11 mouse cellular contexts compared by ENCODE assay signal in genomic region chr10:53461070-53461781, GRCm38 (mm10).
A peak's percentile ranks its signal among the peaks of the same experiment; 100 is the strongest.
DNase-seq lines count a peak whose midpoint lies in the region; ATAC-seq and TF ChIP-seq lines count a peak whose summit lies in the region.
"Had no signal": no experiment of that assay in that cellular context is flagged by ENCODE, and none has a peak within 500 bp of the region (broad histone marks: within the 10 kb centered on the region; RNA-seq: fewer than 3 reads in every experiment).

No protein-coding gene starts in this region.

- intact Hi-C loops in gastrocnemius, postnatal 14 days (cut with DNase I; ENCODE audit: low total_unique reads), result no loop called here

- H3K9me3 ChIP-seq in heart, postnatal 0 days (replicated peaks; ENCODE audit: control insufficient read depth, low read length), result no peaks in the 10 kb centered on the region
- no peaks in the 10 kb centered on the region for H3K9me3 ChIP-seq in heart, embryonic 11.5 days (replicated peaks; ENCODE audit: control insufficient read depth, low read length)
- no peaks in the 10 kb centered on the region for H3K9me3 ChIP-seq in liver, postnatal 0 days (ENCODE audit: low read length)
- H3K9me3 ChIP-seq: forebrain, embryonic 13.5 days; limb, embryonic 13.5 days had no signal

- TF ChIP-seq CTCF in heart, postnatal 0 days (IDR thresholded peaks at IDR 0.05; ENCODE audit: low read depth), result peak; percentile 57
- peak; percentile 62 for TF ChIP-seq CTCF in liver, postnatal 0 days (IDR thresholded peaks at IDR 0.05; ENCODE audit: low read depth)

- no peaks in the 10 kb centered on the region for H3K36me3 ChIP-seq in heart, postnatal 0 days (replicated peaks; ENCODE audit: control insufficient read depth, insufficient read depth, low read length)
- no peaks in the 10 kb centered on the region for H3K36me3 ChIP-seq in heart, embryonic 11.5 days (ENCODE audit: control insufficient read depth, insufficient read depth, low read length)
- no peaks in the 10 kb centered on the region for H3K36me3 ChIP-seq in liver, postnatal 0 days (replicated peaks; ENCODE audit: insufficient read depth, low read length)
- H3K36me3 ChIP-seq: limb, embryonic 13.5 days had no signal

- no peak overlapping the region for H3K9ac ChIP-seq in heart, postnatal 0 days (replicated peaks; ENCODE audit: low read depth, low read length)
- H3K9ac ChIP-seq in heart, embryonic 11.5 days (ENCODE audit: low read depth, low read length), result no peak overlapping the region
- no peak overlapping the region for H3K9ac ChIP-seq in liver, postnatal 0 days (replicated peaks)
- H3K9ac ChIP-seq: forebrain, embryonic 13.5 days; limb, embryonic 13.5 days had no signal

- H3K27ac ChIP-seq in heart, postnatal 0 days (ENCODE audit: low read depth), result 0 out of 2 replicates have a peak overlapping the region, but pooled peaks have one; percentile 12
- no peak overlapping the region for H3K27ac ChIP-seq in heart, embryonic 11.5 days (ENCODE audit: low read depth, low read length)
- no peak overlapping the region for H3K27ac ChIP-seq in liver, postnatal 0 days (ENCODE audit: low read depth)
- H3K27ac ChIP-seq: forebrain, embryonic 13.5 days; limb, embryonic 13.5 days had no signal

- no peak overlapping the region for H3K4me2 ChIP-seq in heart, postnatal 0 days (ENCODE audit: low read depth, low read length)
- H3K4me2 ChIP-seq in heart, embryonic 11.5 days, result no peak overlapping the region
- no peak overlapping the region for H3K4me2 ChIP-seq in liver, postnatal 0 days (ENCODE audit: low read depth, low read length)
- H3K4me2 ChIP-seq: forebrain, embryonic 13.5 days; limb, embryonic 13.5 days had no signal

- WGBS in heart, postnatal 0 days, result 44% methylated on average over 7 of the region's 7 CpGs
- WGBS in heart, embryonic 11.5 days (ENCODE audit: insufficient replicate concordance), result 44% methylated on average over 7 of the region's 7 CpGs
- WGBS in liver, postnatal 0 days (ENCODE audit: insufficient replicate concordance), result 30% methylated on average over 7 of the region's 7 CpGs

- H3K27me3 ChIP-seq in heart, postnatal 0 days (ENCODE audit: control insufficient read depth, insufficient read depth, low read length), result no peaks in the 10 kb centered on the region
- H3K27me3 ChIP-seq in heart, embryonic 11.5 days (ENCODE audit: control insufficient read depth, insufficient read depth, low read length), result no peaks in the 10 kb centered on the region
- H3K27me3 ChIP-seq in liver, postnatal 0 days (ENCODE audit: insufficient read depth, low read length), result no peaks in the 10 kb centered on the region
- H3K27me3 ChIP-seq: forebrain, embryonic 13.5 days; limb, embryonic 13.5 days had no signal

- H3K4me1 ChIP-seq in heart, postnatal 0 days (ENCODE audit: control insufficient read depth, insufficient read depth), result peaks cover 46% of the 10 kb centered on the region
- peaks cover 16% of the 10 kb centered on the region for H3K4me1 ChIP-seq in heart, embryonic 11.5 days (ENCODE audit: control insufficient read depth, insufficient read depth, low read length)
- H3K4me1 ChIP-seq in liver, postnatal 0 days (ENCODE audit: insufficient read depth), result peaks cover 6% of the 10 kb centered on the region; the same call in 1 of the 2 replicates

- DNase-seq in heart, postnatal 0 days (ENCODE audit: low spot score), result peak; percentile 76
- DNase-seq in A20 (ENCODE audit: low read depth, low spot score) (peak; percentile 29), R1 (ENCODE audit: low read depth, low spot score) (peak; percentile 56)
- DNase-seq in liver, postnatal 0 days, result no peak
- DNase-seq in urinary bladder, adult 2 months (ENCODE audit: low spot score), result no peak
- DNase-seq in layer of hippocampus, postnatal 25 days (ENCODE audit: extremely low spot score in 1 of 2, low spot score in 1 of 2), result no peak
- DNase-seq in gastrocnemius, postnatal 14 days, result no peak
- DNase-seq: adrenal gland, adult 2 months had no signal

- H3K4me3 ChIP-seq in heart, postnatal 0 days (ENCODE audit: low read depth, low read length), result no peak overlapping the region
- no peak overlapping the region for H3K4me3 ChIP-seq in heart, embryonic 11.5 days (ENCODE audit: low read depth, low read length)
- H3K4me3 ChIP-seq in liver, postnatal 0 days (ENCODE audit: low read depth, low read length), result no peak overlapping the region
- H3K4me3 ChIP-seq: forebrain, embryonic 13.5 days; limb, embryonic 13.5 days had no signal

- 0 out of 2 replicates have a peak, but pooled peaks have one; percentile 15 for ATAC-seq in heart, postnatal 0 days (ENCODE audit: insufficient read depth, low read depth)
- ATAC-seq in heart, embryonic 11.5 days (replicated peaks; ENCODE audit: insufficient number of reproducible peaks, low FRiP score, low TSS enrichment), result no peak
- ATAC-seq in liver, postnatal 0 days, result peak; percentile 49
- ATAC-seq: forebrain, embryonic 13.5 days had no signal

- no peak for TF ChIP-seq EP300 in heart, postnatal 0 days (IDR thresholded peaks at IDR 0.05; ENCODE audit: low read depth)
- no peak for TF ChIP-seq EP300 in liver, postnatal 0 days (IDR thresholded peaks at IDR 0.05; ENCODE audit: low read depth)

Comparison
In these comparisons a context has a peak if more than half of its experiments do, and no peak if none do; other contexts are left out.
1. DNase-seq: peak in heart, postnatal 0 days (single experiment), A20 (single experiment) and R1 (single experiment); none in liver, postnatal 0 days (single experiment), urinary bladder, adult 2 months (single experiment), layer of hippocampus, postnatal 25 days (0 of 2) and gastrocnemius, postnatal 14 days (single experiment).